Mouse (Mus musculus): ENCODE results near the gene Foxo1. TPM values are rescaled to one million over a fixed set of nuclear protein-coding genes. Genes with fewer than 3 reads are reported as not detected.

Gene Foxo1
- polyA plus RNA-seq, 1 experiment from 2014 or later = 6.5 TPM

GRCm38 (mm10) chr3:52390766-52391665 lies 122.9 kb downstream of the Foxo1 start:
- Histone ChIP-seq H3K27me3 (replicated peaks) (no peaks in the 10 kb centered on the region), H3K9me3 (no peaks in the 10 kb centered on the region), H3K4me1 (no peaks in the 10 kb centered on the region), H3K27ac (no peak overlapping the region), H3K9ac (no peak overlapping the region), H3K4me2 (no peak overlapping the region), H3K4me3 (replicated peaks) (no peak overlapping the region), H3K36me3 (no peaks in the 10 kb centered on the region)
- ATAC-seq (ENCODE audit: insufficient read depth, low FRiP score, low read depth) = no peak
- 74% methylated on average over 17 of the region's 17 CpGs for WGBS

GRCm38 (mm10) chr3:52391897-52392296 lies 123.8 kb downstream of the Foxo1 start:
- Histone ChIP-seq H3K9ac (no peak overlapping the region), H3K27me3 (replicated peaks) (no peaks in the 10 kb centered on the region), H3K4me1 (no peaks in the 10 kb centered on the region), H3K4me3 (replicated peaks) (no peak overlapping the region), H3K36me3 (no peaks in the 10 kb centered on the region), H3K27ac (no peak overlapping the region), H3K4me2 (no peak overlapping the region), H3K9me3 (no peaks in the 10 kb centered on the region)
- WGBS = 66% methylated on average over 6 of the region's 6 CpGs
- no peak for ATAC-seq (ENCODE audit: insufficient read depth, low FRiP score, low read depth)

- H3K27me3 ChIP-seq (replicated peaks) = no peaks in the 10 kb centered on the region
- no peak overlapping the region for H3K4me2 ChIP-seq
- WGBS = 80% methylated on average over 2 of the region's 2 CpGs
- H3K27ac ChIP-seq = no peak overlapping the region
- no peaks in the 10 kb centered on the region for H3K36me3 ChIP-seq
- no peak overlapping the region for H3K4me3 ChIP-seq (replicated peaks)
- no peaks in the 10 kb centered on the region for H3K4me1 ChIP-seq
- no peaks in the 10 kb centered on the region for H3K9me3 ChIP-seq
- no peak for ATAC-seq (ENCODE audit: insufficient read depth, low FRiP score, low read depth)
- no peak overlapping the region for H3K9ac ChIP-seq
Observed at GRCm38 (mm10) chr3:52392521-52392920, 124.4 kb downstream of the Foxo1 start.

GRCm38 (mm10) chr3:52393171-52393570 lies 125.0 kb downstream of the Foxo1 start:
- ATAC-seq (ENCODE audit: insufficient read depth, low FRiP score, low read depth) = 0 out of 2 replicates have a peak, but pooled peaks have one; percentile 14
- Histone ChIP-seq H3K27ac (no peak overlapping the region), H3K9me3 (no peaks in the 10 kb centered on the region), H3K27me3 (replicated peaks) (no peaks in the 10 kb centered on the region), H3K4me1 (no peaks in the 10 kb centered on the region), H3K36me3 (no peaks in the 10 kb centered on the region), H3K9ac (no peak overlapping the region), H3K4me3 (replicated peaks) (no peak overlapping the region), H3K4me2 (no peak overlapping the region)
- WGBS = 47% methylated on average over 10 of the region's 10 CpGs

GRCm38 (mm10) chr3:52396121-52396731 lies 128.1 kb downstream of the Foxo1 start:
- Histone ChIP-seq H3K4me3 (replicated peaks) (no peak overlapping the region), H3K4me2 (no peak overlapping the region)
- 84% methylated on average over 13 of the region's 13 CpGs for WGBS

GRCm38 (mm10) chr3:52396951-52397615 lies 128.9 kb downstream of the Foxo1 start:
- ATAC-seq (ENCODE audit: insufficient read depth, low FRiP score, low read depth) = no peak
- Histone ChIP-seq H3K4me2 (no peak overlapping the region), H3K36me3 (no peaks in the 10 kb centered on the region), H3K27me3 (replicated peaks) (no peaks in the 10 kb centered on the region), H3K4me3 (replicated peaks) (no peak overlapping the region), H3K9me3 (no peaks in the 10 kb centered on the region), H3K9ac (no peak overlapping the region), H3K27ac (no peak overlapping the region), H3K4me1 (peaks cover 14% of the 10 kb centered on the region)
- 58% methylated on average over 10 of the region's 10 CpGs for WGBS

More at GRCm38 (mm10) chr3:52396121-52396731, 128.1 kb downstream of the Foxo1 start:
- Histone ChIP-seq H3K27ac (no peak overlapping the region), H3K9me3 (no peaks in the 10 kb centered on the region), H3K36me3 (no peaks in the 10 kb centered on the region), H3K4me1 (peaks cover 8% of the 10 kb centered on the region; the same call in 1 of the 2 replicates), H3K9ac (no peak overlapping the region), H3K27me3 (replicated peaks) (no peaks in the 10 kb centered on the region)
- no peak for ATAC-seq (ENCODE audit: insufficient read depth, low FRiP score, low read depth)

GRCm38 (mm10) chr3:52397961-52398360 lies 129.8 kb downstream of the Foxo1 start:
- no peaks in the 10 kb centered on the region for H3K27me3 ChIP-seq (replicated peaks)
- no peak overlapping the region for H3K4me2 ChIP-seq
- no peak overlapping the region for H3K9ac ChIP-seq
- no peaks in the 10 kb centered on the region for H3K36me3 ChIP-seq
- ATAC-seq (ENCODE audit: insufficient read depth, low FRiP score, low read depth) = no peak
- 80% methylated on average over 8 of the region's 8 CpGs for whole genome bisulfite sequencing
- no peak overlapping the region for H3K27ac ChIP-seq
- H3K9me3 ChIP-seq = no peaks in the 10 kb centered on the region
- peaks cover 14% of the 10 kb centered on the region for H3K4me1 ChIP-seq
- no peak overlapping the region for H3K4me3 ChIP-seq (replicated peaks)

GRCm38 (mm10) chr3:52400284-52401161 lies 132.4 kb downstream of the Foxo1 start:
- Histone ChIP-seq H3K4me2 (peak overlapping the region; percentile 59), H3K4me3 (replicated peaks) (peak overlapping the region; percentile 23; the same call in 1 of the 2 replicates), H3K27ac (peak overlapping the region; percentile 17; the same call in 1 of the 2 replicates), H3K36me3 (no peaks in the 10 kb centered on the region), H3K4me1 (peaks cover 14% of the 10 kb centered on the region), H3K9me3 (no peaks in the 10 kb centered on the region), H3K9ac (no peak overlapping the region), H3K27me3 (replicated peaks) (no peaks in the 10 kb centered on the region)
- 24% methylated on average over 19 of the region's 19 CpGs for WGBS
- ATAC-seq (ENCODE audit: insufficient read depth, low FRiP score, low read depth) = no peak

- ATAC-seq (ENCODE audit: insufficient read depth, low FRiP score, low read depth) = peak; percentile 44; the same call in 1 of the 2 replicates
- H3K9ac ChIP-seq = no peak overlapping the region
- H3K27me3 ChIP-seq (replicated peaks) = no peaks in the 10 kb centered on the region
- peaks cover 14% of the 10 kb centered on the region for H3K4me1 ChIP-seq
- H3K4me2 ChIP-seq = peak overlapping the region; percentile 59
- no peaks in the 10 kb centered on the region for H3K36me3 ChIP-seq
- peak overlapping the region; percentile 17; the same call in 1 of the 2 replicates for H3K27ac ChIP-seq
- H3K4me3 ChIP-seq (replicated peaks) = peak overlapping the region; percentile 23
- no peaks in the 10 kb centered on the region for H3K9me3 ChIP-seq
- 3% methylated on average over 26 of the region's 26 CpGs for WGBS
Observed at GRCm38 (mm10) chr3:52401162-52401928, 133.2 kb downstream of the Foxo1 start.

All from stomach, embryonic 15.5 days (tissue).